Mouse (Mus musculus): ENCODE data around the gene Nckap5l. TPM values are rescaled to one million over a fixed set of nuclear protein-coding genes. Genes with fewer than 3 reads are reported as not detected.

Nckap5l gene
- polyA plus RNA-seq, 1 experiment from 2014 or later: 11.6 TPM

DNA sequence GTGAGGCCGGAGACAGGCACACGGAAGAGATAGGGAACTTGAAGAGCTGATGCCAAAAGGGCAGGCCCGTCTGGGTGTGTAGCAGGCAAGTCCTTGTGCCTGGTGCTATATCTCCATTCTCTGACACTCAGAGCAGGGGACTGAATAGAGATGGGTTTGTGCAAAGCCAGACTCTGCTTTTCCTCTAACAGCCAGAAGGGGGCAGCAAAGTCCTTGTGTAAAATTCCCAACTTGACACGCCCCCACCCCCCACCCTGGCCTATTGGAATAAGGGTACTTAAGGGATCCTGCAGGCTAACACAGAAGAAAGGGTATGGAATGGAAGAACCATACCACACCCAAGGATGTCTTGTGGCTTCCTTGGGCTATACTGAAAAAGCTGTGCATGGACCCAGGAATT is 39.5 kb upstream of the Nckap5l start:
- Histone ChIP-seq H3K9ac (no peak overlapping the region), H3K27ac (peak overlapping the region; percentile 85), H3K9me3 (no peaks in the 10 kb centered on the region), H3K36me3 (no peaks in the 10 kb centered on the region), H3K4me1 (peaks cover 47% of the 10 kb centered on the region), H3K4me3 (no peak overlapping the region), H3K27me3 (peaks cover under 1% of the 10 kb centered on the region; the same call in 1 of the 2 replicates), H3K4me2 (peak overlapping the region; percentile 38; the same call in 1 of the 2 replicates)
- peak; percentile 27 for ATAC-seq (ENCODE audit: borderline replicate concordance, extremely low read depth, low FRiP score, low TSS enrichment)
- WGBS: 10% methylated on average over 4 of the region's 4 CpGs

DNA sequence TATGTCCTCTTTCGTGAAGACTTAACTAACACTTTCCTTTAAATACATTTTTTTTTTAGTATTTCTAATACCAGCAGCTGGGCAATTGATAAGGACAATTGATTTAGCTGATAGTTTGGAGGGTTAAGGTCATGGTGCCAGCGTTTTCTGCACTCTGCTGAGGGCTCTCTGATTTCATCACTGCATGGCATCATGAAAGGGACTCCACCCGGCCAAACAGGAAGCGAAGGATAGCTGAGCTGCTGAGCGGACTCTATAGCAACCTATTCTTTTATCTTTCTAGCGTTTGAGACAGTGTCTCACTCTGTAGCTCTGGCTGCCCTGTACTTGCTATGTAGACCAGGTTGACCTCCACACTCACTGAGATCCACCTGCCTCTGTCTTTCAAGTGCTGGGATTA is 27.2 kb upstream of the Nckap5l start:
- Histone ChIP-seq H3K9me3 (no peaks in the 10 kb centered on the region), H3K4me3 (no peak overlapping the region), H3K27ac (no peak overlapping the region), H3K4me2 (no peak overlapping the region), H3K9ac (no peak overlapping the region), H3K4me1 (no peaks in the 10 kb centered on the region), H3K27me3 (peaks cover 8% of the 10 kb centered on the region; the same call in 1 of the 2 replicates), H3K36me3 (no peaks in the 10 kb centered on the region)
- WGBS: 53% methylated on average over 6 of the region's 6 CpGs
- ATAC-seq (ENCODE audit: borderline replicate concordance, extremely low read depth, low FRiP score, low TSS enrichment): no peak

DNA sequence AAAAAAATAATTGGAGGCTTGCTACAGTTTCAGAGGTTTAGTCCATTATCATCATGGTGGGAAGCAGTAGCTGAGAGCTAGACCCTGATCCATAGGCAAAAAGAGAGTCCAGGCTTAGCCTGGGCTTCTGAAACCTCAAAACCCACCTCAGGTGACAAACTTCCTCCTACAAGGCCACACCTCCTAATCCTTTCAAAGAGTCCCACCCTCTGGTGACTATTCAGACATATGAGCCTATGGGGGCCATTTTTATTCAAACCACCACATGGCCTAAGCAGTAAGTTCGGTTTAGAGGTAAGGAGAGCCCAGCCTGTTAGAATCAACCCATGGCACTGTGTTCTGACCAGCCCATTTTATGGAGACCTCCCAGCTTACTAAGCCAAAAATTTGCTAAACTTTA is 18.3 kb upstream of the Nckap5l start:
- H3K27ac ChIP-seq: no peak overlapping the region
- H3K36me3 ChIP-seq: no peaks in the 10 kb centered on the region
- H3K4me3 ChIP-seq: no peak overlapping the region
- H3K4me1 ChIP-seq: peaks cover 6% of the 10 kb centered on the region
- H3K9me3 ChIP-seq: no peaks in the 10 kb centered on the region
- H3K9ac ChIP-seq: no peak overlapping the region
- no peak overlapping the region for H3K4me2 ChIP-seq
- no peak for ATAC-seq (ENCODE audit: borderline replicate concordance, extremely low read depth, low FRiP score, low TSS enrichment)
- WGBS: 77% methylated on average over 1 of the region's 1 CpGs
- no peaks in the 10 kb centered on the region for H3K27me3 ChIP-seq

DNA sequence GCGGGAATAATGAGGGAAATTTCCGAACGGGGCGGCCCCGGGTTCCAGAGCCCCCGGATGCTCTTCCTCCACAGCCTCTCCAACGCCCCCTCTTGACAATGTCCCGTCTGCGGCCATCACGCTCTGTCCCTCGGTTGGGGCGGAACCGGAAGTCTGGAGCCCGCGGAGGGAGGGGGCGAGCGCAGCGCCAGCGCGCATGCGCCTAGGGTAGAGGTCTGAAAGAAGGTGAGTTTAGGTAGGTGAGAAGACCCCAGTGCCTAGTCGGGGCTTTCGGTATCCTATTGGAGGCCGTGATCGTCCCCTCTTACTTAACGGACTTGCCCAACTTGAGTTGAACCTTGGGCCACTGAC is 17.0 kb upstream of the Nckap5l start, which contains the start of gene Bcdin3d:
Gene Bcdin3d (minus strand): TSS at position 155 of the 351 bp plus-strand sequence.
- no peaks in the 10 kb centered on the region for H3K9me3 ChIP-seq
- H3K27me3 ChIP-seq: no peaks in the 10 kb centered on the region
- 0% methylated on average over 26 of the region's 26 CpGs for WGBS
- ATAC-seq (ENCODE audit: borderline replicate concordance, extremely low read depth, low FRiP score, low TSS enrichment): peak; percentile 88
- H3K4me3 ChIP-seq: peak within 1 kb of the TSS; percentile 66
- H3K27ac ChIP-seq: peak within 1 kb of the TSS; percentile 95
- H3K4me2 ChIP-seq: peak within 1 kb of the TSS; percentile 69
- H3K4me1 ChIP-seq: peaks cover 11% of the 10 kb centered on the region
- 0 out of 2 replicates have a peak, but pooled peaks cover 3% of the 10 kb centered on the region for H3K36me3 ChIP-seq
- peak within 1 kb of the TSS; percentile 72 for H3K9ac ChIP-seq

DNA sequence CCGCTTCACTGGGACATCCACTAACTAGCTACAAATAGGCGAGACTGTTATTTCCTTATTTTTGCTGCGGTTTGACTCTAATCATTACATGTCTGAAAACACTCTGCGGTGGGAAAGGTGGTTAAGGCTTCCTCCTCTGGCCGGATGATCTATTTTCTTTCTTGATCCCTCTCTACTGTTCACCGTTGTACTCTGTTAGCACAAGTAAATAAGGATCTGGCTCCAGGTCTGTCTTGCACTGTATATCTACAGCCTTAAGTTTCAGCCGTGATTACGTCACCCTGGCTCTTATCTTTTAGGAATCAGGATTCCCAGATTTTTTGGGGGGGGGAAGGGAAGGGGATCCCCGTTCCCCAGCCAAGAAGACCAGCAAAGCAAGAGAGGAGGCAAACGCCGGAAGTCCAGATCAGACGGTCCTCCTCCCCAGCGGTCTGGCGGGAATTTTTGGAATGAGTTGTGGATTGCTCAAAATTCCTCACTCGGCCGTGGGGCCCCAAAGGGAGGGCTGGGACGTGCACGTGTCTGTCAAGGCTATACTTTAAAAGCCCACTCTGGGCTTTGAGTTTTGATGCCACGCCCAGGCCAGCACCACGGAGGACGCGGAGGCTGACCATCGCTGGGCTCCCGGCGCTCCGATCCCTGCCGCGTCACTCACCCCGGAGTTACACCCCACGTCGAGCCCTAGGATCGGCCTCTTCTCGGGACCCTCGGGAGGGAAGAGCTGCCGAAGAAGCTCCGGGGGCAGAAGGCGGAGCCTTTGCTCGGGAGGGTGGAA is 16.4 kb upstream of the Nckap5l start:
- 3% methylated on average over 38 of the region's 38 CpGs for WGBS

DNA sequence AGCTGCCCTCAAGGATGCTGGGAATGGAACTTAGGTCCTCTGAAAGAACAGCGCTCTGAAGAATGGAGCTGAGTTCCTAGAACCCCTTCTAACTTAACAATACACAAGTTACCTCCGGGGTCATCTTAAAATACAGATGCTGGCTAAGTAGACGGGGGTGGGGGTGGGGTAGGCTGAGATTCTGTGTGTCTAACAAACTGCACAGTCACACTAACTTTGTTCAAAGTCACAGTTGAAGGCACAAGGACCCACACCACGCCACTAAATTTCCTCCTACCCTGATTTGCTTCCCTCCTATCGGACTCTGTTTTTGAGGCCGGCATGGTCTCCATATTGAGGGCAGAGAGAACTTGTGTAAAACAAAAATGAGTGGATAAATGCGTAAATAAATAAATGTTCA is 15.4 kb upstream of the Nckap5l start:
- Histone ChIP-seq H3K36me3 (peaks cover 6% of the 10 kb centered on the region; the same call in 1 of the 2 replicates), H3K9me3 (no peaks in the 10 kb centered on the region), H3K4me2 (peak overlapping the region; percentile 69; the same call in 1 of the 2 replicates), H3K9ac (no peak overlapping the region), H3K27me3 (no peaks in the 10 kb centered on the region), H3K4me1 (peaks cover 11% of the 10 kb centered on the region), H3K4me3 (no peak overlapping the region), H3K27ac (no peak overlapping the region)
- no peak for ATAC-seq (ENCODE audit: borderline replicate concordance, extremely low read depth, low FRiP score, low TSS enrichment)
- WGBS: 86% methylated on average over 7 of the region's 7 CpGs

More for the DNA sequence above, 16.4 kb upstream of the Nckap5l start:
- H3K27ac ChIP-seq: peak overlapping the region; percentile 95
- peak overlapping the region; percentile 72 for H3K9ac ChIP-seq
- peak overlapping the region; percentile 66 for H3K4me3 ChIP-seq
- peaks cover 11% of the 10 kb centered on the region for H3K4me1 ChIP-seq
- H3K9me3 ChIP-seq: no peaks in the 10 kb centered on the region
- ATAC-seq (ENCODE audit: borderline replicate concordance, extremely low read depth, low FRiP score, low TSS enrichment): peak; percentile 87
- H3K4me2 ChIP-seq: peak overlapping the region; percentile 69
- peaks cover 3% of the 10 kb centered on the region; the same call in 1 of the 2 replicates for H3K36me3 ChIP-seq
- H3K27me3 ChIP-seq: no peaks in the 10 kb centered on the region

DNA sequence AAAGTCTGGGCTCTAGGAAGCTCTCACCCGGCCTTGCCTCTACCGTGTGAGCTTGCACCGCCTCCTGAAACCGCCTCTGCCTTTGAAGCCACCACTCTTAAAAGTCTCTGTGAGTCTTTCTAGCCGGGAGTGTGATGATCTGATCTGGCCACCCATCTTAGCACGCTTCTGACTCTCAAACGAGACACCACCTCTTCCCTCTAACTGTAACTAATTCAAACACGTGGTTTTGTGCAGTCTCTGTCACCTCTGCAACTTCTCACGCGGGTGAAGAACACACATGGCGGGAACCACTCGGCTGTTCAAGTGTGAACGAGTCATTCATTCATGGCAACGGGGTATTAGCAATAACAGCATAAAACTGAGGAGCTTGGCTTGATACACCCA is 14.1 kb upstream of the Nckap5l start:
- 70% methylated on average over 14 of the region's 14 CpGs for WGBS

DNA sequence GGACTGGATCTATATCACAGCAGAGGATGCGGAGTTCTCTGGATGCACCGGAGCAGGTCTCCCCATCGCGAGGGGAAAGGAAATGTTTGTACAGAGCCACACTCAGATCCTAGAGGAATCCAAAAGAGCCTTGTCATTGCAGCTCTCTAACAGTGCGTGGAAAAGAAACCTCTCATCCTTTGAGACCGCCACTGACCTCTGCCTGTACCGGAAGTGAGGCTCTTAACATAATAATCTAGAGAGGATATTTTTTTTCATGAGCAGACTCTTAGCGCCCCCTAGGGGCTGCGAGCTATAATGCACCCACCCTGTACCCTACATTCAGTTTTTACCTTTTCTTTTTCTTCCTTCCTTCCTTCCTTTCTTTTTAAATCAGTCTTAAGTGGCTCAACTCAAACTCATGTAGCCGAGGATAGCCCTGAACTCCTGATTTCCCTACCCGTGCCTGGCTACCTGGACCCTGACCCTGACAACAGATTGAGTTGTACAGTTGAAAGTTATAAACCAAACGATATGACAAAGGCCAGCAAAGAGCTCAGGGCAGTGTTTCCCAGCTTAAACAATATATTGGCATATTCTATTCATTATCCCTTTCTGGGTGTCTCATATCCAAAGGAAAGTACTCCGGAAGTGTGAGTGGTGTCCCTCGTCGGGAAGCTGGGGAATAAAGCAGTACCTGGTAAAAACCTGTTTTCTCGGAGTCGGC is 13.6 kb upstream of the Nckap5l start:
- peaks cover 11% of the 10 kb centered on the region for H3K4me1 ChIP-seq
- H3K4me3 ChIP-seq: no peak overlapping the region
- H3K27me3 ChIP-seq: no peaks in the 10 kb centered on the region
- H3K36me3 ChIP-seq: peaks cover 6% of the 10 kb centered on the region; the same call in 1 of the 2 replicates
- peak overlapping the region; percentile 28; the same call in 1 of the 2 replicates for H3K4me2 ChIP-seq
- H3K9ac ChIP-seq: no peak overlapping the region
- no peaks in the 10 kb centered on the region for H3K9me3 ChIP-seq
- 56% methylated on average over 17 of the region's 17 CpGs for WGBS
- ATAC-seq (ENCODE audit: borderline replicate concordance, extremely low read depth, low FRiP score, low TSS enrichment): no peak
- H3K27ac ChIP-seq: no peak overlapping the region

More for the DNA sequence above, 14.1 kb upstream of the Nckap5l start:
- H3K36me3 ChIP-seq: peaks cover 6% of the 10 kb centered on the region; the same call in 1 of the 2 replicates
- H3K4me2 ChIP-seq: no peak overlapping the region
- no peak overlapping the region for H3K4me3 ChIP-seq
- ATAC-seq (ENCODE audit: borderline replicate concordance, extremely low read depth, low FRiP score, low TSS enrichment): no peak
- H3K4me1 ChIP-seq: peaks cover 11% of the 10 kb centered on the region
- H3K27me3 ChIP-seq: no peaks in the 10 kb centered on the region
- H3K9me3 ChIP-seq: no peaks in the 10 kb centered on the region
- no peak overlapping the region for H3K9ac ChIP-seq
- no peak overlapping the region for H3K27ac ChIP-seq

DNA sequence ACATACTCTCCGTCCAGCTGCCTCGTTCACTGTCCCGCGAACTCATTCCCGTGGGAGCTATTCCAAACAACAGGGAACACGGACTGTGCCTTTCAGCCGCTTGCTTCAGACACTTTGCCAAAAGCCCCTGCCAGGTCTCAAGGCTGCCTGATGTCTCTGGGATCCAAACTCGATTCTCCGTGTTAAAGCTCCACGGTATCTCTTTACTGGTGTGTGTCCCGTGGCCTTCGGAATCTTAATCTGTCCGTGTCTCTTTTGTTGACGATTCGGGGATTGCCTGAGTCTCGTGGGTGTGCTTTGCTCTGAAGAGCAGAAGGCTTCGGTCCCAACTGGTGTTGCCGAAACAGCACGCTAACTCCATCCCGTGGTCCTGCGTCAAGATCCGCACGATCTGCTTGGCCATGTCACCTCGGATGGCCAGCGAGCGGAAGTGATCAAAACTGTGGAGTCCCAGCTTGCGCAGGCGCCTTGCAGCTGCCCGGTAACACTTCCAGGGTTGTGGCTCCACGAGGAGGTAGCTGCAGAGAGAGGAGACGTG is 12.7 kb upstream of the Nckap5l start:
- H3K27me3 ChIP-seq: no peaks in the 10 kb centered on the region
- peaks cover 6% of the 10 kb centered on the region; the same call in 1 of the 2 replicates for H3K36me3 ChIP-seq
- H3K4me2 ChIP-seq: no peak overlapping the region
- H3K4me3 ChIP-seq: no peak overlapping the region
- 80% methylated on average over 31 of the region's 31 CpGs for WGBS
- peaks cover 11% of the 10 kb centered on the region for H3K4me1 ChIP-seq
- H3K9ac ChIP-seq: no peak overlapping the region
- no peak for ATAC-seq (ENCODE audit: borderline replicate concordance, extremely low read depth, low FRiP score, low TSS enrichment)
- H3K9me3 ChIP-seq: no peaks in the 10 kb centered on the region
- H3K27ac ChIP-seq: no peak overlapping the region

DNA sequence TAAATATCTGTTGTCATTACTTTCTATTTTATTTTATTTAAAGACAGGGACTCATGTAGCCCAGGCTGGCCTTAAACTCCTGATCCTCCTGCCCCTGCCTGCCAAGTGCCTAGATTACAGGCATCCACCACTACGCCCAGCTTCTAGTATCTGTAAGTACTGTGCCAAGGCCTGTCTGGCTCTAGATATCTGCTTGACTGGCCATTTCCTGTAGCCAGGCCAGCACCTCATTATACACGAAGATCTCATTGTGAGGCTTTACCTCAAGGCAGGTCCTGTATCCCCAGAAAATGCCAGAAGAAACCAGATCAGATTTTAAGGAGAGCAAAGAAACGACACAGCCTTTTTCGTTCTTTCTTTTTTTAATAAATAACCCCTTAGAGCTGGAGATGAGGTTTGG is 12.2 kb upstream of the Nckap5l start:
- H3K9me3 ChIP-seq: no peaks in the 10 kb centered on the region
- H3K36me3 ChIP-seq: peaks cover 6% of the 10 kb centered on the region; the same call in 1 of the 2 replicates
- H3K4me2 ChIP-seq: no peak overlapping the region
- no peak overlapping the region for H3K27ac ChIP-seq
- H3K4me1 ChIP-seq: peaks cover 11% of the 10 kb centered on the region
- no peak overlapping the region for H3K4me3 ChIP-seq
- H3K27me3 ChIP-seq: no peaks in the 10 kb centered on the region
- no peak overlapping the region for H3K9ac ChIP-seq
- ATAC-seq (ENCODE audit: borderline replicate concordance, extremely low read depth, low FRiP score, low TSS enrichment): no peak
- 80% methylated on average over 4 of the region's 4 CpGs for WGBS

DNA sequence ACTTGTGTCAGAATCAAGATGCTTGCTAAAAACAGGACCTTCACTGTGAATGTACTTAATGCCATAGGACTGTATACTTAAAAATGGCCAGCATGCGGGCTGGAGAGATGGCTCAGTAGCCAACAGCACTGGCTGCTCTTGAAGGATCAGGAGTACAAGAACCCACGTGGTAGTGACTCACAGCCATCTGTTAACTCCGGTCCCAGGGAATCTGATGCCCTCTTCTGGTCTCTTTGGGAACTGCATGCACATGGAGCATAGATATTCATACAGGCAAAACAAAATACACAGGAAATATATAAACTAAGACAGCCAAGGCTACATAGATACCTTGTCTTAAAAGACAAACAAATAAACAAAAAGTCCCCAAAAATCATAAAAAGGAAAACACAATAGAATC is 11.5 kb upstream of the Nckap5l start:
- Histone ChIP-seq H3K4me3 (no peak overlapping the region), H3K27ac (no peak overlapping the region), H3K36me3 (peaks cover 6% of the 10 kb centered on the region; the same call in 1 of the 2 replicates), H3K4me1 (peaks cover 11% of the 10 kb centered on the region), H3K4me2 (no peak overlapping the region), H3K27me3 (no peaks in the 10 kb centered on the region), H3K9me3 (no peaks in the 10 kb centered on the region), H3K9ac (no peak overlapping the region)
- 34% methylated on average over 3 of the region's 3 CpGs for WGBS
- ATAC-seq (ENCODE audit: borderline replicate concordance, extremely low read depth, low FRiP score, low TSS enrichment): no peak

Measured in lung, embryonic 15.5 days (tissue).